Mouse (Mus musculus): ENCODE data around the gene Nfic. TPM values are rescaled to one million over a fixed set of nuclear protein-coding genes. Genes with fewer than 3 reads are reported as not detected.

Gene Nfic
- polyA plus RNA-seq, 1 experiment from 2014 or later, result 100.0 TPM

GRCm38 (mm10) chr10:81496969-81497368, 41.5 kb upstream of the Nfic start:
- Histone ChIP-seq H3K27me3 (replicated peaks; ENCODE audit: control insufficient read depth, insufficient read depth, low read length) (no peaks in the 10 kb centered on the region), H3K9me3 (ENCODE audit: control insufficient read depth, low read length) (no peaks in the 10 kb centered on the region), H3K4me3 (ENCODE audit: low read depth, low read length) (peak overlapping the region; percentile 80), H3K9ac (ENCODE audit: low read depth, low read length) (peak overlapping the region; percentile 47; the same call in 1 of the 2 replicates), H3K4me2 (ENCODE audit: low read depth, low read length) (peak overlapping the region; percentile 54), H3K27ac (replicated peaks; ENCODE audit: low read depth, low read length) (no peak overlapping the region), H3K36me3 (ENCODE audit: control insufficient read depth, insufficient read depth, low read length) (peaks cover 15% of the 10 kb centered on the region), H3K4me1 (ENCODE audit: control insufficient read depth, insufficient read depth, low read length) (peaks cover 10% of the 10 kb centered on the region)
- WGBS, result 35% methylated on average over 4 of the region's 4 CpGs
- ATAC-seq (ENCODE audit: low read depth), result no peak
- no peak for DNase-seq (ENCODE audit: low spot score)

- peaks cover 21% of the 10 kb centered on the region for H3K36me3 ChIP-seq (ENCODE audit: control insufficient read depth, insufficient read depth, low read length)
- WGBS, result under 1% methylated on average over 33 of the region's 45 CpGs
- H3K4me1 ChIP-seq (ENCODE audit: control insufficient read depth, insufficient read depth, low read length), result peaks cover 10% of the 10 kb centered on the region
- no peaks in the 10 kb centered on the region for H3K27me3 ChIP-seq (replicated peaks; ENCODE audit: control insufficient read depth, insufficient read depth, low read length)
- H3K9me3 ChIP-seq (ENCODE audit: control insufficient read depth, low read length), result no peaks in the 10 kb centered on the region
- peak; percentile 100 for DNase-seq (ENCODE audit: low spot score)
- peak within 1 kb of the TSS; percentile 70 for H3K4me2 ChIP-seq (ENCODE audit: low read depth, low read length)
- peak within 1 kb of the TSS; percentile 84 for H3K9ac ChIP-seq (ENCODE audit: low read depth, low read length)
- H3K4me3 ChIP-seq (ENCODE audit: low read depth, low read length), result peak within 1 kb of the TSS; percentile 80
- peak; percentile 98 for ATAC-seq (ENCODE audit: low read depth)
- 0 out of 2 replicates have a peak within 1 kb of the TSS, but pooled peaks have one; percentile 30 for H3K27ac ChIP-seq (replicated peaks; ENCODE audit: low read depth, low read length)
Measured at GRCm38 (mm10) chr10:81496264-81496901, 40.9 kb upstream of the Nfic start, which contains the start of gene Ncln. TSS of gene Ncln (minus strand) at chr10:81496392.

- ATAC-seq (ENCODE audit: low read depth), result peak; percentile 4; the same call in 1 of the 2 replicates
- peaks cover 10% of the 10 kb centered on the region for H3K4me1 ChIP-seq (ENCODE audit: control insufficient read depth, insufficient read depth, low read length)
- 3% methylated on average over 21 of the region's 41 CpGs for WGBS
- H3K27ac ChIP-seq (replicated peaks; ENCODE audit: low read depth, low read length), result no peak overlapping the region
- DNase-seq (ENCODE audit: low spot score), result no peak
- H3K27me3 ChIP-seq (replicated peaks; ENCODE audit: control insufficient read depth, insufficient read depth, low read length), result no peaks in the 10 kb centered on the region
- peaks cover 28% of the 10 kb centered on the region for H3K36me3 ChIP-seq (ENCODE audit: control insufficient read depth, insufficient read depth, low read length)
- H3K9me3 ChIP-seq (ENCODE audit: control insufficient read depth, low read length), result no peaks in the 10 kb centered on the region
- peak overlapping the region; percentile 70 for H3K4me2 ChIP-seq (ENCODE audit: low read depth, low read length)
- H3K9ac ChIP-seq (ENCODE audit: low read depth, low read length), result peak overlapping the region; percentile 84
- peak overlapping the region; percentile 80 for H3K4me3 ChIP-seq (ENCODE audit: low read depth, low read length)
Measured at GRCm38 (mm10) chr10:81495616-81496263, 40.3 kb upstream of the Nfic start.

GRCm38 (mm10) chr10:81495151-81495550, 39.7 kb upstream of the Nfic start:
- Histone ChIP-seq H3K9ac (ENCODE audit: low read depth, low read length) (peak overlapping the region; percentile 84), H3K4me3 (ENCODE audit: low read depth, low read length) (peak overlapping the region; percentile 80), H3K36me3 (ENCODE audit: control insufficient read depth, insufficient read depth, low read length) (peaks cover 33% of the 10 kb centered on the region), H3K9me3 (ENCODE audit: control insufficient read depth, low read length) (no peaks in the 10 kb centered on the region), H3K27ac (replicated peaks; ENCODE audit: low read depth, low read length) (no peak overlapping the region), H3K4me2 (ENCODE audit: low read depth, low read length) (peak overlapping the region; percentile 70), H3K4me1 (ENCODE audit: control insufficient read depth, insufficient read depth, low read length) (peaks cover 10% of the 10 kb centered on the region), H3K27me3 (replicated peaks; ENCODE audit: control insufficient read depth, insufficient read depth, low read length) (no peaks in the 10 kb centered on the region)
- DNase-seq (ENCODE audit: low spot score) (no peak), ATAC-seq (ENCODE audit: low read depth) (no peak)
- 75% methylated on average over 6 of the region's 6 CpGs for WGBS

- ATAC-seq (ENCODE audit: low read depth) (no peak), DNase-seq (ENCODE audit: low spot score) (no peak)
- H3K9me3 ChIP-seq (ENCODE audit: control insufficient read depth, low read length), result no peaks in the 10 kb centered on the region
- peak overlapping the region; percentile 84 for H3K9ac ChIP-seq (ENCODE audit: low read depth, low read length)
- H3K36me3 ChIP-seq (ENCODE audit: control insufficient read depth, insufficient read depth, low read length), result peaks cover 40% of the 10 kb centered on the region
- 85% methylated on average over 11 of the region's 11 CpGs for WGBS
- no peaks in the 10 kb centered on the region for H3K27me3 ChIP-seq (replicated peaks; ENCODE audit: control insufficient read depth, insufficient read depth, low read length)
- no peak overlapping the region for H3K27ac ChIP-seq (replicated peaks; ENCODE audit: low read depth, low read length)
- peaks cover 10% of the 10 kb centered on the region for H3K4me1 ChIP-seq (ENCODE audit: control insufficient read depth, insufficient read depth, low read length)
- H3K4me3 ChIP-seq (ENCODE audit: low read depth, low read length), result peak overlapping the region; percentile 80; the same call in 1 of the 2 replicates
- peak overlapping the region; percentile 70 for H3K4me2 ChIP-seq (ENCODE audit: low read depth, low read length)
Measured at GRCm38 (mm10) chr10:81494260-81495041, 39.0 kb upstream of the Nfic start.

- ATAC-seq (ENCODE audit: low read depth) (no peak), DNase-seq (ENCODE audit: low spot score) (no peak)
- 74% methylated on average over 8 of the region's 8 CpGs for WGBS
- Histone ChIP-seq H3K27me3 (replicated peaks; ENCODE audit: control insufficient read depth, insufficient read depth, low read length) (no peaks in the 10 kb centered on the region), H3K4me1 (ENCODE audit: control insufficient read depth, insufficient read depth, low read length) (peaks cover 10% of the 10 kb centered on the region), H3K4me3 (ENCODE audit: low read depth, low read length) (no peak overlapping the region), H3K9ac (ENCODE audit: low read depth, low read length) (no peak overlapping the region), H3K36me3 (ENCODE audit: control insufficient read depth, insufficient read depth, low read length) (peaks cover 47% of the 10 kb centered on the region), H3K9me3 (ENCODE audit: control insufficient read depth, low read length) (no peaks in the 10 kb centered on the region), H3K4me2 (ENCODE audit: low read depth, low read length) (no peak overlapping the region), H3K27ac (replicated peaks; ENCODE audit: low read depth, low read length) (no peak overlapping the region)
Measured at GRCm38 (mm10) chr10:81493601-81494220, 38.3 kb upstream of the Nfic start.

GRCm38 (mm10) chr10:81492606-81493240, 37.3 kb upstream of the Nfic start:
- Histone ChIP-seq H3K4me1 (ENCODE audit: control insufficient read depth, insufficient read depth, low read length) (peaks cover 10% of the 10 kb centered on the region), H3K9ac (ENCODE audit: low read depth, low read length) (no peak overlapping the region), H3K27ac (replicated peaks; ENCODE audit: low read depth, low read length) (no peak overlapping the region), H3K4me3 (ENCODE audit: low read depth, low read length) (no peak overlapping the region), H3K4me2 (ENCODE audit: low read depth, low read length) (no peak overlapping the region), H3K36me3 (ENCODE audit: control insufficient read depth, insufficient read depth, low read length) (peaks cover 57% of the 10 kb centered on the region), H3K9me3 (ENCODE audit: control insufficient read depth, low read length) (no peaks in the 10 kb centered on the region), H3K27me3 (replicated peaks; ENCODE audit: control insufficient read depth, insufficient read depth, low read length) (no peaks in the 10 kb centered on the region)
- DNase-seq (ENCODE audit: low spot score) (no peak), ATAC-seq (ENCODE audit: low read depth) (no peak)
- WGBS, result 67% methylated on average over 8 of the region's 11 CpGs

- Histone ChIP-seq H3K9me3 (ENCODE audit: control insufficient read depth, low read length) (no peaks in the 10 kb centered on the region), H3K4me2 (ENCODE audit: low read depth, low read length) (no peak overlapping the region), H3K36me3 (ENCODE audit: control insufficient read depth, insufficient read depth, low read length) (peaks cover 74% of the 10 kb centered on the region), H3K4me3 (ENCODE audit: low read depth, low read length) (no peak overlapping the region), H3K27ac (replicated peaks; ENCODE audit: low read depth, low read length) (no peak overlapping the region), H3K9ac (ENCODE audit: low read depth, low read length) (no peak overlapping the region), H3K4me1 (ENCODE audit: control insufficient read depth, insufficient read depth, low read length) (peaks cover 10% of the 10 kb centered on the region), H3K27me3 (replicated peaks; ENCODE audit: control insufficient read depth, insufficient read depth, low read length) (no peaks in the 10 kb centered on the region)
- DNase-seq (ENCODE audit: low spot score) (no peak), ATAC-seq (ENCODE audit: low read depth) (no peak)
- 91% methylated on average over 9 of the region's 9 CpGs for whole genome bisulfite sequencing
Measured at GRCm38 (mm10) chr10:81491018-81491417, 35.6 kb upstream of the Nfic start.

Measured in embryonic facial prominence, embryonic 14.5 days (tissue).